Mouse (Mus musculus) embryonic facial prominence, embryonic 12.5 days (tissue): ENCODE data around the gene Elmo1. TPM values are rescaled to one million over a fixed set of nuclear protein-coding genes. Genes with fewer than 3 reads are reported as not detected.

Source experiments
- ATAC-seq: fragments of 200-750 bp; cut with Nextera tagmentation; 2 replicates; pipeline ENCODE4 v1.8.0; 2017; ENCODE audit not compliant: insufficient number of reproducible peaks, insufficient read depth, low FRiP score, low TSS enrichment
- H3K27ac ChIP-seq: fragments of 300-500 bp; sonication (generic); 2 replicates; pipeline ENCODE4 v1.5.1; 2016; ENCODE audit warnings: mild to moderate bottlenecking
- H3K27me3 ChIP-seq: fragments of 300-500 bp; sonication (generic); 2 replicates; pipeline ENCODE4 v1.6.1; 2016; ENCODE audit warnings: mild to moderate bottlenecking, moderate library complexity
- H3K36me3 ChIP-seq: fragments of 300-500 bp; sonication (generic); 2 replicates; pipeline ENCODE4 v1.6.1; 2016; ENCODE audit warnings: mild to moderate bottlenecking
- H3K4me1 ChIP-seq: fragments of 300-500 bp; sonication (generic); 2 replicates; pipeline ENCODE4 v1.6.1; 2016
- H3K4me2 ChIP-seq: fragments of 300-500 bp; sonication (generic); replicated peaks from 2 replicates; pipeline ENCODE4 v1.6.1; 2016; ENCODE audit warnings: mild to moderate bottlenecking, moderate library complexity
- H3K4me3 ChIP-seq: fragments of 300-500 bp; sonication (generic); 2 replicates; pipeline ENCODE4 v1.5.1; 2016; ENCODE audit warnings: mild to moderate bottlenecking
- H3K9ac ChIP-seq: fragments of 300-500 bp; sonication (generic); 2 replicates; pipeline ENCODE4 v1.6.1; 2016; ENCODE audit warnings: mild to moderate bottlenecking, moderate library complexity
- H3K9me3 ChIP-seq: fragments of 300-500 bp; sonication (generic); 2 replicates; pipeline ENCODE4 v1.6.1; 2016; ENCODE audit warnings: mild to moderate bottlenecking, moderate library complexity
- WGBS: fragments of 180-500 bp; shearing (Covaris S2); methylation state at CpG from one replicate; pipeline ENCODE4 v1.1.7; 2016; 5-methylcytosine and 5-hydroxymethylcytosine counted together
- polyA plus RNA-seq: library from polyadenylated mRNA; unstranded; fragments of >200 nt; fragmentation: Nextera tagmentation; extraction: Ambion mirVana; gene quantifications from 2 replicates; pipeline ENCODE4 v1.2.1, GENCODE M21; 2016

Elmo1 gene
- polyA plus RNA-seq, 1 experiment from 2014 or later = 11.1 TPM

- Histone ChIP-seq H3K9ac (no peak overlapping the region), H3K27me3 (no peaks in the 10 kb centered on the region), H3K36me3 (no peaks in the 10 kb centered on the region), H3K4me3 (no peak overlapping the region), H3K9me3 (no peaks in the 10 kb centered on the region), H3K4me1 (no peaks in the 10 kb centered on the region), H3K4me2 (no peak overlapping the region), H3K27ac (no peak overlapping the region)
- 63% methylated on average over 3 of the region's 3 CpGs for WGBS
- ATAC-seq = no peak
These were observed 307.3 kb downstream of the Elmo1 start for GRCm38 (mm10) chr13:20397744-20398143.

- Histone ChIP-seq H3K27ac (no peak overlapping the region), H3K4me1 (no peaks in the 10 kb centered on the region), H3K9me3 (no peaks in the 10 kb centered on the region), H3K27me3 (no peaks in the 10 kb centered on the region), H3K9ac (no peak overlapping the region), H3K4me3 (no peak overlapping the region), H3K4me2 (no peak overlapping the region), H3K36me3 (no peaks in the 10 kb centered on the region)
- whole genome bisulfite sequencing = 75% methylated on average over 4 of the region's 4 CpGs
- no peak for ATAC-seq
These were observed 307.9 kb downstream of the Elmo1 start for GRCm38 (mm10) chr13:20398311-20398710.

- Histone ChIP-seq H3K4me2 (no peak overlapping the region), H3K9me3 (no peaks in the 10 kb centered on the region), H3K27ac (no peak overlapping the region), H3K4me1 (no peaks in the 10 kb centered on the region), H3K4me3 (no peak overlapping the region), H3K27me3 (no peaks in the 10 kb centered on the region), H3K9ac (no peak overlapping the region), H3K36me3 (no peaks in the 10 kb centered on the region)
- no peak for ATAC-seq
- 77% methylated on average over 3 of the region's 3 CpGs for WGBS
These were observed 314.1 kb downstream of the Elmo1 start for GRCm38 (mm10) chr13:20404530-20404929.

GRCm38 (mm10) chr13:20406470-20407213 is 316.2 kb downstream of the Elmo1 start:
- H3K4me2 ChIP-seq = no peak overlapping the region
- H3K36me3 ChIP-seq = no peaks in the 10 kb centered on the region
- no peaks in the 10 kb centered on the region for H3K9me3 ChIP-seq
- H3K4me3 ChIP-seq = no peak overlapping the region
- H3K4me1 ChIP-seq = no peaks in the 10 kb centered on the region
- H3K27me3 ChIP-seq = no peaks in the 10 kb centered on the region
- no peak overlapping the region for H3K27ac ChIP-seq
- no peak for ATAC-seq
- WGBS = 79% methylated on average over 11 of the region's 11 CpGs
- H3K9ac ChIP-seq = no peak overlapping the region

- no peak for ATAC-seq
These were observed 320.1 kb downstream of the Elmo1 start for GRCm38 (mm10) chr13:20410306-20411101.

GRCm38 (mm10) chr13:20416691-20417660 is 326.6 kb downstream of the Elmo1 start:
- no peaks in the 10 kb centered on the region for H3K36me3 ChIP-seq
- no peaks in the 10 kb centered on the region for H3K27me3 ChIP-seq
- H3K4me3 ChIP-seq = no peak overlapping the region
- H3K9me3 ChIP-seq = no peaks in the 10 kb centered on the region
- no peak overlapping the region for H3K4me2 ChIP-seq
- no peak for ATAC-seq
- no peak overlapping the region for H3K9ac ChIP-seq
- no peak overlapping the region for H3K27ac ChIP-seq
- H3K4me1 ChIP-seq = no peaks in the 10 kb centered on the region
- WGBS = 76% methylated on average over 5 of the region's 5 CpGs

More at GRCm38 (mm10) chr13:20410306-20411101, 320.1 kb downstream of the Elmo1 start:
- H3K9me3 ChIP-seq = no peaks in the 10 kb centered on the region
- H3K36me3 ChIP-seq = no peaks in the 10 kb centered on the region
- no peaks in the 10 kb centered on the region for H3K27me3 ChIP-seq
- no peak overlapping the region for H3K4me2 ChIP-seq
- no peak overlapping the region for H3K9ac ChIP-seq
- no peak overlapping the region for H3K4me3 ChIP-seq
- 90% methylated on average over 9 of the region's 9 CpGs for WGBS
- no peaks in the 10 kb centered on the region for H3K4me1 ChIP-seq
- no peak overlapping the region for H3K27ac ChIP-seq

- Histone ChIP-seq H3K27ac (no peak overlapping the region), H3K4me3 (no peak overlapping the region), H3K27me3 (no peaks in the 10 kb centered on the region), H3K4me2 (no peak overlapping the region), H3K36me3 (no peaks in the 10 kb centered on the region), H3K9me3 (no peaks in the 10 kb centered on the region), H3K9ac (no peak overlapping the region), H3K4me1 (no peaks in the 10 kb centered on the region)
- WGBS = 79% methylated on average over 6 of the region's 6 CpGs
- ATAC-seq = no peak
These were observed 340.6 kb downstream of the Elmo1 start for GRCm38 (mm10) chr13:20430998-20431397.

- no peak overlapping the region for H3K4me2 ChIP-seq
- no peak overlapping the region for H3K9ac ChIP-seq
- no peaks in the 10 kb centered on the region for H3K4me1 ChIP-seq
- H3K4me3 ChIP-seq = no peak overlapping the region
- no peaks in the 10 kb centered on the region for H3K27me3 ChIP-seq
- no peaks in the 10 kb centered on the region for H3K9me3 ChIP-seq
- H3K27ac ChIP-seq = no peak overlapping the region
- no peaks in the 10 kb centered on the region for H3K36me3 ChIP-seq
- no peak for ATAC-seq
- WGBS = 78% methylated on average over 4 of the region's 4 CpGs
These were observed 342.9 kb downstream of the Elmo1 start for GRCm38 (mm10) chr13:20433221-20433858.

GRCm38 (mm10) chr13:20434071-20434470 is 343.7 kb downstream of the Elmo1 start:
- Histone ChIP-seq H3K4me2 (no peak overlapping the region), H3K9ac (no peak overlapping the region), H3K27ac (no peak overlapping the region), H3K4me1 (no peaks in the 10 kb centered on the region), H3K36me3 (no peaks in the 10 kb centered on the region), H3K9me3 (no peaks in the 10 kb centered on the region), H3K27me3 (no peaks in the 10 kb centered on the region), H3K4me3 (no peak overlapping the region)
- no peak for ATAC-seq
- 77% methylated on average over 4 of the region's 4 CpGs for WGBS

GRCm38 (mm10) chr13:20439488-20439887 is 349.1 kb downstream of the Elmo1 start:
- no peak overlapping the region for H3K4me2 ChIP-seq
- H3K4me1 ChIP-seq = no peaks in the 10 kb centered on the region
- H3K9me3 ChIP-seq = no peaks in the 10 kb centered on the region
- H3K27me3 ChIP-seq = no peaks in the 10 kb centered on the region
- no peak overlapping the region for H3K27ac ChIP-seq
- no peak overlapping the region for H3K9ac ChIP-seq
- no peaks in the 10 kb centered on the region for H3K36me3 ChIP-seq
- ATAC-seq = no peak
- H3K4me3 ChIP-seq = no peak overlapping the region
- 79% methylated on average over 1 of the region's 1 CpGs for WGBS

GRCm38 (mm10) chr13:20450831-20451353 is 360.5 kb downstream of the Elmo1 start:
- no peaks in the 10 kb centered on the region for H3K4me1 ChIP-seq
- no peaks in the 10 kb centered on the region for H3K27me3 ChIP-seq

More at GRCm38 (mm10) chr13:20450831-20451353, 360.5 kb downstream of the Elmo1 start:
- Histone ChIP-seq H3K4me2 (no peak overlapping the region), H3K27ac (no peak overlapping the region), H3K9ac (no peak overlapping the region), H3K4me3 (no peak overlapping the region), H3K9me3 (no peaks in the 10 kb centered on the region), H3K36me3 (no peaks in the 10 kb centered on the region)
- 80% methylated on average over 7 of the region's 7 CpGs for WGBS
- ATAC-seq = no peak
